Mouse (Mus musculus) MEL (cell line): Measurements from ENCODE around the gene Tenm3. TPM values are rescaled to one million over a fixed set of nuclear protein-coding genes. Genes with fewer than 3 reads are reported as not detected.

Experiments
- DNase-seq: peaks from one replicate; pipeline ENCODE4 v3.0.0; 2011; ENCODE audit warnings: low read depth, low spot score
- H3K27ac ChIP-seq: 2 replicates; pipeline ENCODE4 v1.5.1; 2012; ENCODE audit warnings: low read depth, mild to moderate bottlenecking, control low read depth, low read length, moderate library complexity; ENCODE audit not compliant: control insufficient read depth
- H3K27me3 ChIP-seq, 2 experiments: fragments of 150-350 bp in 1 of 2; sonication (generic) in 1 of 2; 2 replicates each; pipeline ENCODE4 v1.6.1; 2012; ENCODE audit warnings: low read length in 2 of 2, mild to moderate bottlenecking in 2 of 2, improper control_type of control experiment in 1 of 2, moderate library complexity in 1 of 2; ENCODE audit not compliant: insufficient read depth in 2 of 2, control insufficient read depth in 1 of 2
- H3K36me3 ChIP-seq, 2 experiments: 2 replicates each; pipeline ENCODE4 v1.6.1; 2012 to 2014; ENCODE audit warnings: low read length in 2 of 2, improper control_type of control experiment in 1 of 2, inconsistent platforms in 1 of 2, mild to moderate bottlenecking in 1 of 2; ENCODE audit not compliant: insufficient read depth in 2 of 2, control insufficient read depth in 1 of 2
- H3K4me1 ChIP-seq, 2 experiments: fragments of 150-350 bp in 1 of 2; sonication (generic) in 1 of 2; 2 replicates each; pipeline ENCODE4 v1.6.1; 2012; ENCODE audit warnings: low read length in 2 of 2, improper control_type of control experiment in 1 of 2, mild to moderate bottlenecking in 1 of 2; ENCODE audit not compliant: insufficient read depth in 2 of 2, control insufficient read depth in 1 of 2
- H3K4me3 ChIP-seq, 2 experiments: fragments of 150-350 bp in 1 of 2; sonication (generic) in 1 of 2; 2 replicates each; pipeline ENCODE4 v1.5.1; 2012; ENCODE audit warnings: low read depth in 2 of 2, low read length in 2 of 2, mild to moderate bottlenecking in 2 of 2, moderate library complexity in 2 of 2, control low read depth in 1 of 2, improper control_type of control experiment in 1 of 2; ENCODE audit not compliant: control insufficient read depth in 1 of 2, insufficient read depth in 1 of 2
- H3K79me2 ChIP-seq: 2 replicates; pipeline ENCODE4 v1.6.1; 2012; ENCODE audit warnings: mild to moderate bottlenecking, low read length, moderate library complexity; ENCODE audit not compliant: control insufficient read depth, poor library complexity, insufficient read depth
- H3K9ac ChIP-seq: 2 replicates; pipeline ENCODE4 v1.6.1; 2012; ENCODE audit warnings: low read depth, mild to moderate bottlenecking, control low read depth, low read length, moderate library complexity; ENCODE audit not compliant: control insufficient read depth, poor library complexity, severe bottlenecking
- H3K9me3 ChIP-seq: fragments of 150-350 bp; sonication (generic); replicated peaks from 2 replicates; pipeline ENCODE4 v1.6.1; 2012; ENCODE audit warnings: mild to moderate bottlenecking, low read length, improper control_type of control experiment, moderate library complexity; ENCODE audit not compliant: insufficient read depth
- BHLHE40 ChIP-seq: IDR thresholded peaks from 2 replicates; pipeline ENCODE4 v1.6.1; 2012; ENCODE audit warnings: low read depth, mild to moderate bottlenecking, inconsistent platforms, low read length, improper control_type of control experiment, borderline replicate concordance
- CHD1 ChIP-seq: IDR thresholded peaks from 2 replicates; pipeline ENCODE4 v1.6.1; 2012; ENCODE audit warnings: low read depth, mild to moderate bottlenecking, inconsistent platforms, low read length, improper control_type of control experiment
- CHD2 ChIP-seq: IDR thresholded peaks from 2 replicates; pipeline ENCODE4 v1.6.1; 2011; ENCODE audit warnings: low read length, improper control_type of control experiment
- E2F4 ChIP-seq: IDR thresholded peaks from 2 replicates; pipeline ENCODE4 v1.6.1; 2011; ENCODE audit warnings: low read depth, low read length, improper control_type of control experiment, borderline replicate concordance
- ELF1 ChIP-seq: IDR thresholded peaks from 2 replicates; pipeline ENCODE4 v1.6.1; 2014; ENCODE audit warnings: low read depth, mild to moderate bottlenecking, inconsistent platforms, low read length, improper control_type of control experiment, moderate library complexity
- ETS1 ChIP-seq: IDR thresholded peaks from 2 replicates; pipeline ENCODE4 v1.6.1; 2012; ENCODE audit warnings: low read depth, mild to moderate bottlenecking, inconsistent platforms, low read length, improper control_type of control experiment, moderate library complexity
- GATA1 ChIP-seq: IDR thresholded peaks from 2 replicates; pipeline ENCODE4 v1.6.1; 2011; ENCODE audit warnings: low read depth, low read length, improper control_type of control experiment
- HCFC1 ChIP-seq: IDR thresholded peaks from 2 replicates; pipeline ENCODE4 v1.6.1; 2012; ENCODE audit warnings: low read depth, mild to moderate bottlenecking, inconsistent platforms, low read length, improper control_type of control experiment, moderate library complexity
- JUND ChIP-seq: IDR thresholded peaks from 2 replicates; pipeline ENCODE4 v1.6.1; 2011; ENCODE audit warnings: low read depth, mild to moderate bottlenecking, improper control_type of control experiment, low read length
- KAT2A ChIP-seq: conservative IDR thresholded peaks from 2 replicates; pipeline ENCODE4 v1.6.1; 2012; ENCODE audit warnings: low read depth, low read length, improper control_type of control experiment, inconsistent platforms
- MAZ ChIP-seq: IDR thresholded peaks from 2 replicates; pipeline ENCODE4 v1.6.1; 2012; ENCODE audit warnings: low read depth, mild to moderate bottlenecking, inconsistent platforms, low read length, improper control_type of control experiment
- MEF2A ChIP-seq: IDR thresholded peaks from 2 replicates; pipeline ENCODE4 v1.6.1; 2014; ENCODE audit warnings: low read depth, mild to moderate bottlenecking, inconsistent platforms, low read length, improper control_type of control experiment; ENCODE audit not compliant: poor library complexity, insufficient replicate concordance, severe bottlenecking; ENCODE audit errors: extremely low read depth
- MYB ChIP-seq: IDR thresholded peaks from 2 replicates; pipeline ENCODE4 v1.6.1; 2011; ENCODE audit warnings: mild to moderate bottlenecking, low read depth, low read length, improper control_type of control experiment
- MYC ChIP-seq: IDR thresholded peaks from 2 replicates; pipeline ENCODE4 v1.6.1; 2011; ENCODE audit warnings: low read depth, mild to moderate bottlenecking, low read length, improper control_type of control experiment, moderate library complexity
- NELFE ChIP-seq: IDR thresholded peaks from 2 replicates; pipeline ENCODE4 v1.6.1; 2011; ENCODE audit warnings: low read depth, low read length, improper control_type of control experiment
- POLR2A ChIP-seq, 2 experiments: IDR thresholded peaks; 2 replicates each; pipeline ENCODE4 v1.6.1; 2011 to 2012; ENCODE audit warnings: low read length in 2 of 2, mild to moderate bottlenecking in 2 of 2, control low read depth in 1 of 2, improper control_type of control experiment in 1 of 2, low read depth in 1 of 2, moderate library complexity in 1 of 2; ENCODE audit not compliant: control insufficient read depth in 1 of 2, insufficient read depth in 1 of 2, poor library complexity in 1 of 2
- POLR2AphosphoS2 ChIP-seq: IDR thresholded peaks from 2 replicates; pipeline ENCODE4 v1.6.1; 2011; ENCODE audit warnings: low read length, improper control_type of control experiment
- POLR2AphosphoS5 ChIP-seq: IDR thresholded peaks from 2 replicates; pipeline ENCODE4 v1.6.1; 2012; ENCODE audit warnings: low read depth, borderline replicate concordance, mild to moderate bottlenecking, inconsistent platforms, low read length, moderate library complexity, mixed read lengths
- RAD21 ChIP-seq: IDR thresholded peaks from 2 replicates; pipeline ENCODE4 v1.6.1; 2011; ENCODE audit warnings: mild to moderate bottlenecking, low read depth, low read length, improper control_type of control experiment
- SIN3A ChIP-seq: IDR thresholded peaks from 2 replicates; pipeline ENCODE4 v1.6.1; 2012; ENCODE audit warnings: low read length, improper control_type of control experiment, inconsistent platforms
- UBTF ChIP-seq: IDR thresholded peaks from 2 replicates; pipeline ENCODE4 v1.6.1; 2012; ENCODE audit warnings: low read depth, mild to moderate bottlenecking, inconsistent platforms, low read length, improper control_type of control experiment, moderate library complexity, borderline replicate concordance; ENCODE audit not compliant: insufficient read depth
- USF1 ChIP-seq: IDR thresholded peaks from 2 replicates; pipeline ENCODE4 v1.6.1; 2014; ENCODE audit warnings: low read depth, mild to moderate bottlenecking, inconsistent platforms, low read length, improper control_type of control experiment, moderate library complexity
- USF2 ChIP-seq, 2 experiments: IDR thresholded peaks; 2 replicates each; pipeline ENCODE4 v1.6.1; 2011 to 2012; ENCODE audit warnings: improper control_type of control experiment in 2 of 2, low read length in 2 of 2, borderline replicate concordance in 1 of 2, inconsistent platforms in 1 of 2, low read depth in 1 of 2, mild to moderate bottlenecking in 1 of 2; ENCODE audit not compliant: insufficient read depth in 1 of 2
- ZC3H11A ChIP-seq: IDR thresholded peaks from 2 replicates; pipeline ENCODE4 v1.6.1; 2012; ENCODE audit warnings: low read depth, mild to moderate bottlenecking, inconsistent platforms, low read length, improper control_type of control experiment
- ZMIZ1 ChIP-seq: IDR thresholded peaks from 2 replicates; pipeline ENCODE4 v1.6.1; 2012; ENCODE audit warnings: low read depth, mild to moderate bottlenecking, inconsistent platforms, low read length, improper control_type of control experiment, moderate library complexity
- ZNF384 ChIP-seq: IDR thresholded peaks from 2 replicates; pipeline ENCODE4 v1.6.1; 2012; ENCODE audit warnings: low read depth, mild to moderate bottlenecking, inconsistent platforms, low read length, improper control_type of control experiment
- polyA plus RNA-seq, 2 experiments: library from polyadenylated mRNA; stranded (reverse) in 1 of 2; unstranded in 1 of 2; fragments of >175 nt in 1 of 2; fragments of >200 nt in 1 of 2; gene quantifications; 2 replicates each; pipeline versions ENCODE4 v1.2.1 to v1.2.4; 2012; ENCODE audit warnings: low replicate concordance in 2 of 2, low read depth in 1 of 2; ENCODE audit not compliant: insufficient read length in 2 of 2, insufficient read depth in 1 of 2, missing spikeins in 1 of 2
- total RNA-seq: library from RNA; depleted of rRNA; stranded (reverse); fragments of 300-350 nt; gene quantifications from 2 replicates; pipeline ENCODE4 v1.2.3, GENCODE M21; 2012

Tenm3 gene
- total and polyA plus RNA-seq, 3 experiments: not detected

DNA sequence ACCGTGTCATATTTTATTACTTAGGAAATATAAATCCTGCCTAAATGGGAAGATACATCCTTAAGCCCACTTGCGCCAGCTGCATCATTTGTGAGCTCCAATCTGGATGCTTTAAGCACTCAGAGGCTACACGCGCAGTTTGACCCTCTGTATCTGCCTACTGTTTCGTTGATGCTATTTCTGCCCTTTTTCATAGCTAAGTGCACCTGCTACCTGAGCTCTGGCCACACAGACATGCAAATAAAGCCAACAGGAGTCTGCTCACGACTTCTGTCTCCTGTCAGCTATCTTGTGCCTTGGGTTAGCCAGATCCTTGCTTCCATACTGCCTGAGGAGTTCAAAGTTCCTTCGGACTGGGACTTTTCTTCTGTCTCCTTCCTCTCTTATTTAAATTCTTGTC, 547.4 kb downstream of the Tenm3 start:
- H3K4me3 ChIP-seq: no peak overlapping the region
- no peaks in the 10 kb centered on the region for H3K9me3 ChIP-seq
- no peak for DNase-seq
- TF ChIP-seq E2F4 (no peak), JUND (no peak), POLR2AphosphoS5 (no peak), ETS1 (no peak), SIN3A (no peak), BHLHE40 (no peak), HCFC1 (no peak), GATA1 (no peak), ELF1 (no peak), KAT2A (no peak), MYC (no peak), USF1 (no peak), MYB (no peak), MAZ (no peak), POLR2A (IDR thresholded peaks at IDR 0.05; ENCODE audit: control insufficient read depth in 1 of 2, insufficient read depth in 1 of 2, low read depth in 1 of 2, low read length in 2 of 2, poor library complexity in 1 of 2) (no peak), ZNF384 (no peak), POLR2AphosphoS2 (no peak), ZMIZ1 (no peak), ZC3H11A (no peak)
- no peak overlapping the region for H3K9ac ChIP-seq
- H3K36me3 ChIP-seq: no peaks in the 10 kb centered on the region
- no peaks in the 10 kb centered on the region for H3K27me3 ChIP-seq
- H3K79me2 ChIP-seq: no peaks in the 10 kb centered on the region
- no peaks in the 10 kb centered on the region for H3K4me1 ChIP-seq
- H3K27ac ChIP-seq: no peak overlapping the region

DNA sequence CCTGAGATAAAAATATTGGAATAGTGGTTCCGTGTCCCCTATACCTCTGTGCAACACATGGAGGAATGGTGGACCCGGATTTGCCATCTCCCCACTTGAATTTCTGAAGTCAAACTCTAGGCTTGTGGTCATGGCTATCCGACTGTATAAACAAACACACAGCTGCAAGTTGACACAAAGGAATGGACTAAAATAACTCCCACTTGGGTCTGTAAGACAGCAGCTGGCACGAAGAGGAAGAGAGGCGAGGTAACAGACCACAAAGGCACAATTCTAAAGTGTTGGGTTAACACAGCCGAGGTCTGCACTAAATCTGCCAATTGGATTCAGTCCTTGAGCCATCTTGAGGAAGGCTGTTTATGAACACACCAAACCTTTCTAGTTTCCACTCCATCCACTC, 548.2 kb downstream of the Tenm3 start:
- Histone ChIP-seq H3K9ac (no peak overlapping the region), H3K36me3 (no peaks in the 10 kb centered on the region), H3K4me3 (no peak overlapping the region), H3K4me1 (no peaks in the 10 kb centered on the region)
- DNase-seq: no peak
- TF ChIP-seq CHD1 (no peak), BHLHE40 (no peak), JUND (no peak), POLR2AphosphoS2 (no peak), RAD21 (no peak), MAZ (no peak), POLR2A (IDR thresholded peaks at IDR 0.05; ENCODE audit: control insufficient read depth in 1 of 2, insufficient read depth in 1 of 2, low read depth in 1 of 2, low read length in 2 of 2, poor library complexity in 1 of 2) (no peak), USF2 (IDR thresholded peaks at IDR 0.05; ENCODE audit: borderline replicate concordance in 1 of 2, insufficient read depth in 1 of 2, low read depth in 1 of 2, low read length in 2 of 2) (no peak), UBTF (no peak), NELFE (no peak), USF1 (no peak), MYC (no peak), MEF2A (no peak), GATA1 (no peak), CHD2 (no peak)
- TF ChIP-seq, all 39 proteins: peak for 0
- no peaks in the 10 kb centered on the region for H3K79me2 ChIP-seq
- no peaks in the 10 kb centered on the region for H3K27me3 ChIP-seq
- H3K9me3 ChIP-seq: no peaks in the 10 kb centered on the region
- no peak overlapping the region for H3K27ac ChIP-seq
